Mouse (Mus musculus): ENCODE results near the gene E2f4.
"Not testable (repeated sequence)": the region's sequence is repeated elsewhere in the genome, so short reads cannot be mapped to it uniquely, and the experiment has no call there.

E2f4 gene

GRCm38 (mm10) chr8:105291364-105291763, 6.1 kb upstream of the E2f4 start:
- in situ Hi-C loops (cut with MboI; ENCODE audit: low sequenced_read_pairs): not testable (repeated sequence)

DNA sequence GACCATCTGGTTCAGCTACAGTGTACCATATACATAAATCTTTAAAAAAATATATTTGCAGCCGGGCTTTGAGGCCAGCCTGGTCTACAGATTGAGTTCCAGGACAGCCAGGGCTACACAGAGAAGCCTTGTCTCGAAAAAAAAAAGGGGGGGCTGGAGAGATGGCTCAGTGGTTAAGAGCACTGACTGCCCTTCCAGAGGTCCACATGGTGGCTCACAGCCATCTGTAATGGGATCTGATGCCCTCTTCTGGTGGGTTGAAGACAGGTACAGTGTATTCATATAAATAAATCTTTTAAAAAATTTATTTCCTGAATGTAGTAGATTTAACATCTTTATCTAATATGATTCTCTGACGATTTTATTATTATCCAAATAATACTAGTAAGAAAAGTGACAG, 5.7 kb upstream of the E2f4 start:
- in situ Hi-C loops (cut with MboI; ENCODE audit: low sequenced_read_pairs): not testable (repeated sequence)

DNA sequence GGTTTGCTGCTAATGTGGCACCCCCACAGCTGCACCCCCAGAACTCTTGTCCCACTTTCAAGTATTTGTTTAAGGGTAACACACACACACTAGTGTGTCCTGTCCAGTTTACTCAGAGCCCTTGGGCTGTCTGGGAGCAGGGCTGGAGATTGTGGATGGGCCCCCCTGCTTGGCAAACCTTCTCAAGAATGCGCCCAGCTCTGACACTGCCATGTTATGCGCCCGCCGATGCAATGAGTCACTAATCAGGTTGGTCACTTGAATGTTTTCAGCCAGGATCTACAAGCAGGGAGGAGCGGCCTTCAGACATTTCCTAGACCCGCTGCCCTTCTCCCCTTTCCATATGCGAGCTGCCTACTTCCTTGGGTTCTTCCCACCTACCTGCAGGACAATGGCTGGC, 5.0 kb upstream of the E2f4 start:
- in situ Hi-C loops (cut with MboI; ENCODE audit: low sequenced_read_pairs): no loop called here

DNA sequence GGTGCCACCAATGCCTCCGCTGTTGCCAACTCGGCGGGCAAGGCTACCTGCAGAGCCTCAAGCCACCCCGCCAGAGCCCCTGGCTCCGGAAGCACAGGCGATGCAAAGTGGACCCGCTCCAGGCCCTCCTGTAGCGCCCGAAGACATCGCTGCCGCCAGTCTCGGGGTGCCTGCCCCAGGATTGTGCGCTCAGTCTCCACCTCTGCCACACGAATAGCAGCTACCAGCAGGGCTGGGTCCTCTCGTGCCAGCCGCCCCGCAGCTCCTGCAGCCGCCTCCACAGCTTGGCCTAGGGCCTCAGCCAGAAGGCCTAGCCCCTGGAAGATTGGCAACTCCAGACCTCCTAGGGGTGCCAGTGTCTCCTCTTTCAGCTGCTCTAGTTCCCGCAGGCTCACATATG, 4.1 kb upstream of the E2f4 start:
- in situ Hi-C loops (cut with MboI; ENCODE audit: low sequenced_read_pairs): no loop called here

DNA sequence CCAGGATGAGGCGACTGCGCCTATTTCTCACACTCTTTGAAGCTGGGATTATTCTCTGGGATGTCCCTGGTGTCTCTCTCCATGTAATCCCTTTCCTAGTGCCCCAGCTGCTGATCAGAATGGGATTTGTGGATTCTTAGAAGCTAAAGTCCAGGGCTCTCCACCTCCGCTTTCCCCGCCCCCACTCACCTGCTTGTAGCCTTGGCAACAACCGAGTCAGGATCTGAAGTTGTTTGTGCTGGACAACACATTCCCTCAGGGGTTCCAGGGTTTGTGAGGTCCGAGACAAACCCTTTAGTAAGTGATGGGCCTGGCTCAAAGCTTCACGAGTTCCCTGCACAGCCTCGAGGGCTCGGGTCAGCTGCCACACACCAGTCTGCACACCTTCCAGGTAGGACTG, 2.7 kb upstream of the E2f4 start:
- in situ Hi-C loops (cut with MboI; ENCODE audit: low sequenced_read_pairs): no loop called here

- in situ Hi-C loops (cut with MboI; ENCODE audit: low sequenced_read_pairs): no loop called here
These were observed 2.2 kb upstream of the E2f4 start for GRCm38 (mm10) chr8:105295256-105295655.

- in situ Hi-C loops (cut with MboI; ENCODE audit: low sequenced_read_pairs): no loop called here
These were observed 1.4 kb upstream of the E2f4 start, which contains the start of gene Exoc3l for GRCm38 (mm10) chr8:105295895-105296573. Gene Exoc3l, minus strand, starts transcription at chr8:105296101.

DNA sequence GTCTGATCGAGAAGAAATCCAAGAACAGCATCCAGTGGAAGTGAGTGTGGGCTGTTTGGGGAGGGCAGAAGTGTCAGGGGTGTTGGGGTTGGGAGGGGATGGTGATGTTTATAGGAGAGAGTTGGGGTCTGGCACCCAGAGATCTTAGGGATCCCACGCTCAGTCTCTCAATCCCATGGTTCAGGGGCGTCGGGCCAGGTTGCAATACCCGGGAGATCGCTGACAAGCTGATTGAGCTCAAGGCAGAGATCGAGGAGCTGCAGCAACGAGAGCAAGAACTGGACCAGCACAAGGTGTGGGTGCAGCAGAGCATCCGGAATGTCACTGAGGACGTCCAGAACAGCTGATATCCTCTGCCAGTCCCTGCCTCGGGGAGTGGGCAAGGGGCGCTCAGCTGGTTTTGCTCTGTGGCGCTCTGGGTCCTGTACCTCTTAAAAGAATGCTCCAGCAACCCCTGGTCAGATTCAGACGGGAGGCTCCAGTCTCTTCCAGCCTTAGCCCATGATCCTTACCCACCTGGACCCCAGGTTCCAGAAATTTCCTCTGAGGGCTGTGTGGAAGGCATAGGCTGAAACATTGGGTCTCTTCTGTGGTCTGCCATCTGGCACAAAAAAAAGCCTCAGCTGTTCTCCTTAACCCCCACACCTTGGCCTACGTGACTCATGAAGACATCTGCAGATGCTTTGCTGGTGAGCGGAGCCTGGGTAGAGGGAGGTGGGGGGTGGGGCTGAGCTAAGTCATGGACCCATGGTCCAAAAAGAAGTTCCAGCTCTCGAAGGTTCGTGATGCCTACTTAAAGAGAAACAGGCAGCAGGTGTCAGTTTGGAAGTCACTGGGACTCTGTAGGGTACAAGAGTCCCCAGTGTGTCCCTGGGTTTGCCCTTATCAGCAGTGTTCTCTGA, 1.1 kb downstream of the E2f4 start:
- in situ Hi-C loops (cut with MboI; ENCODE audit: low sequenced_read_pairs): no loop called here

DNA sequence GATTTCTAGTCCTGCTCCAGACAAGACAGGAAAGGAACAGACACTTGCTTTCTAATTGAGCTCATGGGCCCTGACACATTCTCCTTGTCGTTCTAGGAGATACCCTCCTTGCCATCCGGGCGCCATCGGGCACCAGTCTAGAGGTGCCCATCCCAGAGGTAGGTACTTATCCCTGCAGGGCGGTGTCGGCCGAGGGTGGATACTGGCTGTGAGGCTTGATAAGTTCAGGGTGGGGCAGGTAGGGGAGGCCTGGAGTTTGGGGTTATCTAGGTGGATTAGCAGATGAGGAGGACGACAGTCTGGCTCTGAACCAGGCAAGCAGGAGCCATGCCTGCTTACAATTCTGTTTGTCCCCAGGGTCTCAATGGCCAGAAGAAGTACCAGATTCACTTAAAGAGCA, 2.5 kb downstream of the E2f4 start:
- in situ Hi-C loops (cut with MboI; ENCODE audit: low sequenced_read_pairs): no loop called here

- in situ Hi-C loops (cut with MboI; ENCODE audit: low sequenced_read_pairs): no loop called here
These were observed 5.9 kb downstream of the E2f4 start for GRCm38 (mm10) chr8:105303396-105303795.

GRCm38 (mm10) chr8:105303874-105304273, 6.4 kb downstream of the E2f4 start:
- in situ Hi-C loops (cut with MboI; ENCODE audit: low sequenced_read_pairs): no loop called here

GRCm38 (mm10) chr8:105304325-105305210, 7.1 kb downstream of the E2f4 start:
- in situ Hi-C loops (cut with MboI; ENCODE audit: low sequenced_read_pairs): no loop called here

DNA sequence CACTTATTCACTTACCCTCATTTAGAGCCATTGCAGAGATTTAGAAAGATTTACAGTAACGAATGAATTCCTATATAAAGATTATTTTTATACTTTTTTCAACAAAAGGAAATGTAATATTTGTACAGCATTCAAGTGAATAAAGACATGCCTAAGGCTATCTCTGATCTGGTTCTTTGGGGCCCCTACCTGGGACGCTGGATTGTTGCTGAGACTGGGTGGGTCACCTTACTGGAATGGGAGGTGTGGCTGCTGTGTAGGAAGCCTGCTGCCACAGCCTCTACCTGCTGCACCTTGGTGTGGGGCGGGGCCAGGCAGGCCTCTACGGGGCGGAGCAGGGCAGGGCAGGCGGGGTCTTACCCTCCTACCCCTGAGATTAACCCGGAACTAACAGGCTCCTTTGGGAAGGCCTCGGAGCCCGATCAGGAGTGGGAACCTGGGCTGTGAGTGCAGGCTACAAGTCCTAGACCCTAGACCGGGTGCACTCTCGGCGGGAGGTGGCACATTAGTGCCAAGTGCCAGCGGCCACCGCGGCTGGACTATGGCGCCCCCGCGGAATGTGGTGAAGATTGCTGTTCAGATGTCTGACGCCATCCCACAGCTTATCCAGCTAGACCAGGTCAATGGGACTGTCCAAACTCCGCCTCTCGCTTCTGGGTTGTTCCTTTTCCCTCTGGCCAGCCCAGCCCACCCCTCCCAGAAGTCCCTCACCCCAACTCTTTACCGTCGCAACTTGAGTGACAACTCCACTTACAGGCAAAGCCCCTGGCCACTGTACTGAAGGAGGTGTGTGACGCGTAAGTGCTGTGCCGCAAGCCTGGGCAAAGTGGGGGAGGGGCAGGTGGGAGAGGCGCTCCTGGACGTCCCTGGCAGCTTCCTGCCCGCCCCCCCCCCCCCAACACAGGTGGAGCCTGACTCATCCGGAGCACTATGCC, 8.0 kb downstream of the E2f4 start, which contains the start of gene Elmo3:
Gene Elmo3 (plus strand): TSS at position 391 of the 935 bp plus-strand sequence.
- in situ Hi-C loops (cut with MboI; ENCODE audit: low sequenced_read_pairs): no loop called here

DNA sequence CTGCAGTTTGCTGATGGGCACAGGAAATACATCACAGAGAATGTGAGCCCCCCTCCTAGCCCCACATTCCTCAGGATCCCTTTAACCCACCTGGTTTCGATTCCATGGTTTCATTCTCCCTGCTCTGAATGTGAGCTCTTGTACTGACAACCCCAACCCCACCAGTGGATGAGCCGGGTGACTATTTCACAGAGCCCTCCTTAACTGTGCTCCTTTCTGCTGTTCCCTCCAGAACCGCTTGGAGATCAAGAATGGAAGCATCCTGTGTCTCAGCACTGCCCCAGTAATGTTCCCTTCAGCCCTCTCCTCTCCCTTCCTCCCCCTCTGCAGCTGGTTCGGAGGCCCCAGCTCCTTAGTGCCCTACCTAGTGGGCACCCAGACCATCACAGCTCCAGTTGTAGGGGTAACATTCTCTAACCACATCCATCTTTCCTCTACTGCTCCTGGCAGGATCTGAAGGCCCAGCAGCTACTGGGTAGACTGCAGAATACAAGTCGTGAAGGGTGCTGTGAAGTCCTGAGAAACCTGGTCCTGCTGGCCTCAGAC, 8.8 kb downstream of the E2f4 start:
- in situ Hi-C loops (cut with MboI; ENCODE audit: low sequenced_read_pairs): no loop called here

- in situ Hi-C loops (cut with MboI; ENCODE audit: low sequenced_read_pairs): no loop called here
These were observed 10.2 kb downstream of the E2f4 start for GRCm38 (mm10) chr8:105307670-105308069.

GRCm38 (mm10) chr8:105308428-105308827, 11.0 kb downstream of the E2f4 start:
- in situ Hi-C loops (cut with MboI; ENCODE audit: low sequenced_read_pairs): no loop called here

GRCm38 (mm10) chr8:105309142-105309847, 11.8 kb downstream of the E2f4 start:
- in situ Hi-C loops (cut with MboI; ENCODE audit: low sequenced_read_pairs): no loop called here

- in situ Hi-C loops (cut with MboI; ENCODE audit: low sequenced_read_pairs): no loop called here
These were observed 12.7 kb downstream of the E2f4 start for GRCm38 (mm10) chr8:105310118-105310517.

GRCm38 (mm10) chr8:105311718-105312117, 14.3 kb downstream of the E2f4 start:
- in situ Hi-C loops (cut with MboI; ENCODE audit: low sequenced_read_pairs): no loop called here
